Mouse (Mus musculus) cortical plate, adult 2 months (tissue): ENCODE data around the gene Adamts20. TPM values are rescaled to one million over a fixed set of nuclear protein-coding genes. Genes with fewer than 3 reads are reported as not detected.
A peak's percentile ranks its signal among the peaks of the same experiment; 100 is the strongest.

Experiments used
- H3K27ac ChIP-seq: fragments of 200-500 bp; 2 replicates; pipeline ENCODE4 v1.5.1; 2012; ENCODE audit warnings: low read length, control low read depth, inconsistent platforms; ENCODE audit not compliant: insufficient read depth
- H3K4me1 ChIP-seq: fragments of 200-500 bp; 2 replicates; pipeline ENCODE4 v1.6.1; 2011; ENCODE audit warnings: low read length; ENCODE audit not compliant: control insufficient read depth, insufficient read depth
- H3K4me3 ChIP-seq: fragments of 200-500 bp; 2 replicates; pipeline ENCODE4 v1.5.1; 2011; ENCODE audit warnings: mild to moderate bottlenecking, low read length, control low read depth; ENCODE audit not compliant: insufficient read depth
- CTCF ChIP-seq: fragments of 200-500 bp; IDR thresholded peaks from 2 replicates; pipeline ENCODE4 v1.5.1; 2011; ENCODE audit warnings: mild to moderate bottlenecking, control low read depth, low read length; ENCODE audit not compliant: insufficient read depth; ENCODE audit errors: extremely low read depth
- POLR2A ChIP-seq: fragments of 200-500 bp; IDR thresholded peaks from 2 replicates; pipeline ENCODE4 v1.6.1; 2011; ENCODE audit warnings: mild to moderate bottlenecking, low read length, control low read depth; ENCODE audit not compliant: insufficient read depth; ENCODE audit errors: extremely low read depth
- polyA plus RNA-seq: library from polyadenylated mRNA; depleted of rRNA; stranded (reverse); fragments of >200 nt; gene quantifications from 2 replicates; pipeline ENCODE4 v1.2.3, GENCODE M21; 2012

The Adamts20 gene
- polyA plus RNA-seq, 1 experiment = 8.6 TPM

GRCm38 (mm10) chr15:94479513-94480136, 14.4 kb upstream of the Adamts20 start:
- H3K27ac ChIP-seq = no peak overlapping the region
- no peak overlapping the region for H3K4me3 ChIP-seq
- H3K4me1 ChIP-seq = no peaks in the 10 kb centered on the region
- TF ChIP-seq CTCF = no peak
- no peak for TF ChIP-seq POLR2A

GRCm38 (mm10) chr15:94478706-94479105, 13.5 kb upstream of the Adamts20 start:
- Histone ChIP-seq H3K4me3 (no peak overlapping the region), H3K27ac (no peak overlapping the region), H3K4me1 (no peaks in the 10 kb centered on the region)
- TF ChIP-seq CTCF (no peak), POLR2A (no peak)

DNA sequence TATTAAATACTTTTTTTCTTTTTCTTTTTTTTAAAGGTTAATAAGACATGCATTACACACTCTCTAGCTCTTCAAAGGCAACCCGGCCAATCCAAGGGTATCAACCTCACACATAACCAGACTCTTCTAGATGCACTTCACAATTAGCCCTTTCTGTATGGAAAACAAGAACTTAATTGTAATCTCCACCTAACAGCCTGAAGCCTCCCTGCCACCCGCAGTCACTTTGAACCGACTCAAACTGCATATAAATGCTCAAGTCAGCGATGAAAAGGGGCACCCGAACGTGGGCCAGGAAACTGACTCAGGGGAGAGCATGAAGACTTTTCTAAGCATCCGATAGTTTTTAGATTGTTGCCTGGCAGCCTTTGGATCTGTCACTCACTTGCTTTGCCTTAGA, 12.1 kb upstream of the Adamts20 start:
- no peak overlapping the region for H3K27ac ChIP-seq
- H3K4me3 ChIP-seq = no peak overlapping the region
- TF ChIP-seq POLR2A = no peak
- no peak for TF ChIP-seq CTCF
- no peaks in the 10 kb centered on the region for H3K4me1 ChIP-seq

DNA sequence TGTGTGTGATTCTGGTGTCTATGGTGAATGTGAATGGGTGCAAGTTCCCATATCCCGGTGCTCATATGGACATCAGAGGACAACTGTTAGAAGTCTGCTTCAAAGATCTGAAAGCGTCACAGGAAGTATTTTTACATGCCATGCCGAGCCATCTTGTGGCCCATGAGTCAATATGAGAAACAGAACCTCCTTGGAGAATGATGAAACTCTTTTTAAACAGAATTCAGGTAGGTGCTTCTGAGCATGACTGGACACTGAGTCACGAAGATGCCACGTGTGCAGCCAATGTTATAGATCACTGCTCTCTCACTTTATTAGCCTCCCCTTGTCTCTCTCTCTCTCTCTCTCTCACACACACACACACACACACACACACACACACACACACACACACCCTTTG, 10.8 kb upstream of the Adamts20 start:
- H3K4me3 ChIP-seq = no peak overlapping the region
- no peak overlapping the region for H3K27ac ChIP-seq
- TF ChIP-seq POLR2A (no peak), CTCF (no peak)
- H3K4me1 ChIP-seq = no peaks in the 10 kb centered on the region

DNA sequence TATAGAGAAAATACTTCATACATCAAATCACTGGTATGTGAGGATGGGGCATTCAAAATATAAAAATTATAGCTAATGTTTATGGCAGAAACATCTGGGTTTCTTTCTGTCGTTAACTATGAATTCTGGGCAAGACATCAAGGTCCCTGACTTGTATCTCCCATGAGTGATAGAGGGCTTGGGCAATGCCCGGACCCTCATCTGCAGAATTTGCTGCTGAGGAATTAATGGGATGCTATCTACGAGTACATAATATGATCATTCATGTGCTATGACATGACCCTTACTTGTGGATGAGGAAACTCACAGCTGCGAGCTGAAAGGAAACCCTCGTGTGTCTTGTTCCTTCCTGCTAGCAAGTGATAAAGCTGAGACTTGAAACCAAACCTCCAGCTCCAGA, 5.1 kb upstream of the Adamts20 start:
- H3K27ac ChIP-seq = no peak overlapping the region
- TF ChIP-seq POLR2A (no peak), CTCF (no peak)
- H3K4me3 ChIP-seq = no peak overlapping the region
- no peaks in the 10 kb centered on the region for H3K4me1 ChIP-seq

DNA sequence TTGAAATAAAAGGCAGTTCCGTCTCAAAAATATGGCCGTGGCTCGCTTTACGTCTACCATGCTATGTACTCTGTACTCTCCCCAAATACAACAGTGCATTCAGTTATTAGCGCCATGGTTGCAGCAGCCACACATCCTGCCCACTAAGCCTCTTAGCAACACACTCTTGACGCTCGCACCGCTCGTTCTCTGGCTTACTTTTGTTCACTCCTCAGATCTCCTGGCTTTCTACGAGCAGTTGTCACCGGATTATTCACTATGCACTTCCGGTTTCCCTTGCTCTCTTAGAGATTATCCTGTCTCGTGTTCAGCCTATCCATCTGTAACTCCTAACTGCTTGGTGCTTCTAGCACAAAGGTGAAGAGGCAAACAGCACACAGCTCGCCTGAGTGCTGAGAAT, 337 bp downstream of the Adamts20 start:
- Histone ChIP-seq H3K4me1 (no peaks in the 10 kb centered on the region; the same call in 1 of the 2 replicates), H3K4me3 (0 out of 2 replicates have a peak overlapping the region, but pooled peaks have one; percentile 15), H3K27ac (no peak overlapping the region)
- TF ChIP-seq CTCF (no peak), POLR2A (no peak)

GRCm38 (mm10) chr15:94463251-94463650, 2.0 kb downstream of the Adamts20 start:
- no peak overlapping the region for H3K27ac ChIP-seq
- TF ChIP-seq CTCF (peak; percentile 28; the same call in 1 of the 2 replicates), POLR2A (no peak)
- no peaks in the 10 kb centered on the region; the same call in 1 of the 2 replicates for H3K4me1 ChIP-seq
- H3K4me3 ChIP-seq = no peak overlapping the region

- H3K27ac ChIP-seq = no peak overlapping the region
- TF ChIP-seq POLR2A = no peak
- no peak for TF ChIP-seq CTCF
- no peaks in the 10 kb centered on the region; the same call in 1 of the 2 replicates for H3K4me1 ChIP-seq
- no peak overlapping the region for H3K4me3 ChIP-seq
Observed at GRCm38 (mm10) chr15:94462206-94462605, 3.0 kb downstream of the Adamts20 start.

- H3K27ac ChIP-seq = no peak overlapping the region
- no peak for TF ChIP-seq CTCF
- no peak for TF ChIP-seq POLR2A
- no peaks in the 10 kb centered on the region; the same call in 1 of the 2 replicates for H3K4me1 ChIP-seq
- H3K4me3 ChIP-seq = no peak overlapping the region
Observed at GRCm38 (mm10) chr15:94461166-94461565, 4.1 kb downstream of the Adamts20 start.

- Histone ChIP-seq H3K4me3 (no peak overlapping the region), H3K4me1 (no peaks in the 10 kb centered on the region), H3K27ac (no peak overlapping the region)
- TF ChIP-seq POLR2A = no peak
Observed at GRCm38 (mm10) chr15:94457636-94458390, 7.4 kb downstream of the Adamts20 start.

GRCm38 (mm10) chr15:94452848-94453247, 12.4 kb downstream of the Adamts20 start:
- Histone ChIP-seq H3K4me1 (no peaks in the 10 kb centered on the region), H3K4me3 (no peak overlapping the region), H3K27ac (no peak overlapping the region)
- no peak for TF ChIP-seq CTCF
- no peak for TF ChIP-seq POLR2A
